Mouse (Mus musculus): ENCODE measurements at regions not wholly inside any gene's neighbourhood (a gene's known extent, or its start where the extent isn't known, plus 50 kb on each side); places are given as distances from the start of the nearest gene placed in this dataset.

GRCm38 (mm10) chr13:97558884-97559283 lies 201.5 kb downstream of the Gm10260 start:
- no peak for DNase-seq

- DNase-seq = no peak
Observed at GRCm38 (mm10) chr13:97555312-97555711, 205.1 kb downstream of the Gm10260 start.

GRCm38 (mm10) chr13:97554601-97555000 lies 205.8 kb downstream of the Gm10260 start:
- DNase-seq = no peak

GRCm38 (mm10) chr13:97552236-97552635 lies 208.2 kb downstream of the Gm10260 start:
- no peak for DNase-seq

- DNase-seq = no peak
Observed at GRCm38 (mm10) chr13:97550880-97551279, 209.6 kb downstream of the Gm10260 start.

- DNase-seq = no peak
Observed at GRCm38 (mm10) chr13:97550172-97550571, 210.3 kb downstream of the Gm10260 start.

- peak; percentile 37 for DNase-seq
Observed at GRCm38 (mm10) chr13:97549384-97549783, 211.0 kb downstream of the Gm10260 start.

- DNase-seq = peak; percentile 92
Observed at GRCm38 (mm10) chr13:97548527-97548977, 211.9 kb downstream of the Gm10260 start.

- peak; percentile 50 for DNase-seq
Observed at GRCm38 (mm10) chr13:97546936-97547335, 213.5 kb downstream of the Gm10260 start.

- DNase-seq = peak; percentile 31
Observed at GRCm38 (mm10) chr13:97545971-97546454, 214.4 kb downstream of the Gm10260 start.

- no peak for DNase-seq
Observed at GRCm38 (mm10) chr13:97539686-97540085, 220.7 kb downstream of the Gm10260 start.

GRCm38 (mm10) chr13:97538441-97538840 lies 222.0 kb downstream of the Gm10260 start:
- DNase-seq = no peak

- DNase-seq = no peak
Observed at GRCm38 (mm10) chr13:97537686-97538085, 222.7 kb downstream of the Gm10260 start.

GRCm38 (mm10) chr13:97537206-97537605 lies 223.2 kb downstream of the Gm10260 start:
- no peak for DNase-seq

GRCm38 (mm10) chr13:97533896-97534666 lies 226.4 kb downstream of the Gm10260 start:
- DNase-seq = peak; percentile 54

GRCm38 (mm10) chr13:97531181-97531580 lies 229.3 kb downstream of the Gm10260 start:
- no peak for DNase-seq

GRCm38 (mm10) chr13:97530570-97530969 lies 229.9 kb downstream of the Gm10260 start:
- no peak for DNase-seq

GRCm38 (mm10) chr13:97527958-97528357 lies 232.5 kb downstream of the Gm10260 start:
- no peak for DNase-seq

GRCm38 (mm10) chr13:97524847-97525434 lies 235.5 kb downstream of the Gm10260 start:
- DNase-seq = peak; percentile 39

GRCm38 (mm10) chr13:97523523-97524412 lies 236.7 kb downstream of the Gm10260 start:
- peak; percentile 44 for DNase-seq

GRCm38 (mm10) chr13:97520988-97521547 lies 239.4 kb downstream of the Gm10260 start:
- DNase-seq = no peak

GRCm38 (mm10) chr13:97516731-97517130 lies 243.7 kb downstream of the Gm10260 start:
- no peak for DNase-seq
